In the genomic region with DNA sequence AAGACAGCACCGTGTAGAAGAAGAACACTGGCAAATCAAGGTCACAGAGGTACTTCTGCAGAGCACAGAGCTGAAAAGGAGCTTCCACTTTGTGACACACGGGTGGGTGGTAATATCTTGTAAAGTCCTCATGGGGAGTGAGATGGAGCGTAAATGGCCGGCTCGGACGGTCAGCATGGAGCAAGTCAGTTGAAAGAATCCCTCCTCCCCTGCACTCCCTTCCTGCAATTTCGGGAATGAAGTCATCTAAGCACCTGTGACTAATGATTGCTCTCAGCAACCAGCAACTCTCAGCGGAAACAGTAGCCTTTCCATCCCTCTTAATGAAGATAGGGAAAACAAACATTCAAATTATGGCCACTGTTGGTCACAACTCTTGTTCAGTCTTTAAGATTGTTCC, we compare ENCODE assay signal across 21 mouse cellular contexts. TPM values are rescaled to one million over a fixed set of nuclear protein-coding genes. Genes with fewer than 3 reads are reported as not detected.
DNase-seq lines count a peak whose midpoint lies in the region; ATAC-seq and TF ChIP-seq lines count a peak whose summit lies in the region.
"Had no signal": no experiment of that assay in that cellular context is flagged by ENCODE, and none has a peak within 500 bp of the region (broad histone marks: within the 10 kb centered on the region; RNA-seq: fewer than 3 reads in every experiment).

No protein-coding gene starts in this region.

- no peak overlapping the region for H3K27ac ChIP-seq in cerebellum, adult 2 months (ENCODE audit: insufficient read depth, low read length)
- H3K27ac ChIP-seq in hindbrain, embryonic 11.5 days (ENCODE audit: low read depth, low read length), result peak overlapping the region; percentile 4; the same call in 1 of the 2 replicates
- H3K27ac ChIP-seq in hindbrain, embryonic 16.5 days (ENCODE audit: low read depth, low read length), result no peak overlapping the region
- peak overlapping the region; percentile 61; the same call in 1 of the 2 replicates for H3K27ac ChIP-seq in layer of hippocampus, adult 2 months
- H3K27ac ChIP-seq: heart, embryonic 15.5 days; limb, embryonic 10.5 days had no signal

- peaks cover 65% of the 10 kb centered on the region for H3K4me1 ChIP-seq in cerebellum, adult 2 months (ENCODE audit: control insufficient read depth, insufficient read depth, low read length)
- H3K4me1 ChIP-seq in hindbrain, embryonic 11.5 days (replicated peaks; ENCODE audit: control insufficient read depth, insufficient read depth, low read length), result peaks cover 4% of the 10 kb centered on the region; the same call in 1 of the 2 replicates
- peaks cover 22% of the 10 kb centered on the region for H3K4me1 ChIP-seq in hindbrain, embryonic 16.5 days (ENCODE audit: control insufficient read depth, insufficient read depth, low read depth, low read length)

- H3K36me3 ChIP-seq in hindbrain, embryonic 11.5 days (ENCODE audit: control insufficient read depth, insufficient read depth, low read length), result no peaks in the 10 kb centered on the region
- H3K36me3 ChIP-seq in hindbrain, embryonic 16.5 days (ENCODE audit: control insufficient read depth, insufficient read depth, low read length), result no peaks in the 10 kb centered on the region
- H3K36me3 ChIP-seq: heart, embryonic 15.5 days; limb, embryonic 10.5 days had no signal

- TF ChIP-seq POLR2A in cerebellum, adult 2 months (IDR thresholded peaks at IDR 0.05; ENCODE audit: borderline replicate concordance, insufficient read depth, low read length), result no peak

- H3K9ac ChIP-seq in hindbrain, embryonic 11.5 days (ENCODE audit: low read depth, low read length), result no peak overlapping the region
- H3K9ac ChIP-seq in hindbrain, embryonic 16.5 days (ENCODE audit: low read depth, low read length), result no peak overlapping the region
- H3K9ac ChIP-seq: heart, embryonic 15.5 days; liver, postnatal 0 days had no signal

- TF ChIP-seq CTCF in cerebellum, adult 2 months (IDR thresholded peaks at IDR 0.05; ENCODE audit: borderline replicate concordance, insufficient read depth, low read depth, low read length), result no peak
- no peak for TF ChIP-seq CTCF in layer of hippocampus, adult 2 months (conservative IDR thresholded peaks at IDR 0.05)

- 8% methylated on average over 8 of the region's 8 CpGs for WGBS in cerebellum, adult 2 months
- WGBS in hindbrain, embryonic 11.5 days, result 56% methylated on average over 8 of the region's 8 CpGs
- 30% methylated on average over 8 of the region's 8 CpGs for WGBS in hindbrain, embryonic 16.5 days

- H3K4me3 ChIP-seq in cerebellum, adult 2 months (replicated peaks; ENCODE audit: insufficient read depth, low read depth, low read length), result no peak overlapping the region
- no peak overlapping the region for H3K4me3 ChIP-seq in hindbrain, embryonic 11.5 days (ENCODE audit: low read depth, low read length)
- no peak overlapping the region for H3K4me3 ChIP-seq in hindbrain, embryonic 16.5 days (ENCODE audit: low read length)
- no peak overlapping the region for H3K4me3 ChIP-seq in layer of hippocampus, adult 2 months
- H3K4me3 ChIP-seq: heart, embryonic 15.5 days; limb, embryonic 10.5 days had no signal

- H3K27me3 ChIP-seq in cerebellum, adult 2 months (ENCODE audit: control insufficient read depth, insufficient read depth, low read length), result no peaks in the 10 kb centered on the region
- H3K27me3 ChIP-seq in hindbrain, embryonic 11.5 days (ENCODE audit: control insufficient read depth, insufficient read depth, low read length), result no peaks in the 10 kb centered on the region
- H3K27me3 ChIP-seq in hindbrain, embryonic 16.5 days (replicated peaks; ENCODE audit: control insufficient read depth, insufficient read depth, low read length), result no peaks in the 10 kb centered on the region
- H3K27me3 ChIP-seq: heart, embryonic 15.5 days had no signal

- H3K4me2 ChIP-seq in hindbrain, embryonic 11.5 days (replicated peaks; ENCODE audit: low read depth, low read length), result no peak overlapping the region
- no peak overlapping the region for H3K4me2 ChIP-seq in hindbrain, embryonic 16.5 days (ENCODE audit: low read length)
- H3K4me2 ChIP-seq: heart, embryonic 15.5 days had no signal

- peak; percentile 48 to 68 for DNase-seq in cerebellum, adult 2 months
- DNase-seq in cerebellum, adult 11 months, result no peak
- DNase-seq in hindbrain, embryonic 11.5 days (ENCODE audit: low spot score), result no peak
- DNase-seq in layer of hippocampus, adult 2 months (ENCODE audit: low spot score in 2 of 2), result no peak
- no peak for DNase-seq in layer of hippocampus, postnatal 36 days
- DNase-seq in retina, postnatal 1 day, result peak; percentile 27
- DNase-seq: adrenal gland, postnatal 14 days; gastrocnemius, postnatal 25 days; kidney, postnatal 25 days; layer of hippocampus, adult 9-11 months; liver, postnatal 0 days; lung, postnatal 14 days; right cerebral cortex, adult 18-20 months; thymus, postnatal 14 days had no signal

- no peaks in the 10 kb centered on the region for H3K9me3 ChIP-seq in hindbrain, embryonic 11.5 days (ENCODE audit: control insufficient read depth, low read length)
- no peaks in the 10 kb centered on the region for H3K9me3 ChIP-seq in hindbrain, embryonic 16.5 days (ENCODE audit: control insufficient read depth, low read length)
- H3K9me3 ChIP-seq: heart, embryonic 15.5 days; limb, embryonic 10.5 days had no signal

- no peak for ATAC-seq in hindbrain, embryonic 11.5 days (ENCODE audit: low FRiP score)
- ATAC-seq in hindbrain, embryonic 16.5 days, result no peak
- ATAC-seq: CD4-positive, CD25-positive, alpha-beta regulatory T cell, adult 4 months; intestine, embryonic 16.5 days; liver, postnatal 0 days had no signal

RNA-seq across cellular contexts. Expression of gene Kif5c, which starts 40.9 kb away (rescaled TPM):
- 257 and 291 TPM in 2 replicates for polyA plus RNA-seq in cerebellum, adult 2 months (2012; rRNA removed)
- 112 and 115 TPM in 2 replicates for polyA plus RNA-seq in hindbrain, embryonic 11.5 days (2014; fragmentation: Nextera tagmentation; extraction: Ambion mirVana)
- polyA plus RNA-seq in hindbrain, embryonic 16.5 days (2015; fragmentation: Nextera tagmentation; extraction: Ambion mirVana), result 168 and 173 TPM in 2 replicates
- total RNA-seq in layer of hippocampus, adult 2 months (2021), result 100 to 1,000 TPM; 467 to 553 TPM
- 100 to 1,000 TPM; 500 to 512 TPM for total RNA-seq in layer of hippocampus, postnatal 36 days (2021)
- total RNA-seq: monocyte, adult 5-6 weeks had no signal
- polyA plus RNA-seq: liver, adult 2 months had no signal

Comparison
In these comparisons a context has a peak if more than half of its experiments do, and no peak if none do; other contexts are left out.
1. DNase-seq: peak in cerebellum, adult 2 months (2 of 2) and retina, postnatal 1 day (single experiment); none in cerebellum, adult 11 months (single experiment), hindbrain, embryonic 11.5 days (single experiment), layer of hippocampus, adult 2 months (0 of 2) and layer of hippocampus, postnatal 36 days (0 of 2).
2. H3K27ac ChIP-seq: peak in hindbrain, embryonic 11.5 days (single experiment) and layer of hippocampus, adult 2 months (single experiment); none in cerebellum, adult 2 months (single experiment) and hindbrain, embryonic 16.5 days (single experiment).